Mouse (Mus musculus) embryonic facial prominence, embryonic 11.5 days (tissue): ENCODE results near the gene Sla2. TPM values are rescaled to one million over a fixed set of nuclear protein-coding genes. Genes with fewer than 3 reads are reported as not detected.
A peak's percentile ranks its signal among the peaks of the same experiment; 100 is the strongest.
"Not testable (repeated sequence)": the region's sequence is repeated elsewhere in the genome, so short reads cannot be mapped to it uniquely, and the experiment has no call there.

ENCODE experiments used
- ATAC-seq: fragments of 200-750 bp; cut with Nextera tagmentation; replicated peaks from 2 replicates; pipeline ENCODE4 v1.8.0; 2017; ENCODE audit warnings: low read depth; ENCODE audit not compliant: insufficient number of reproducible peaks, low FRiP score, low TSS enrichment
- DNase-seq: peaks from one replicate; pipeline ENCODE4 v3.0.0-alpha.2; 2015; ENCODE audit warnings: low spot score
- H3K27ac ChIP-seq: fragments of 300-500 bp; sonication (generic); replicated peaks from 2 replicates; pipeline ENCODE4 v1.5.1; 2014; ENCODE audit warnings: mild to moderate bottlenecking, low read depth, low read length, control low read depth
- H3K27me3 ChIP-seq: fragments of 300-500 bp; sonication (generic); 2 replicates; pipeline ENCODE4 v1.6.1; 2014; ENCODE audit warnings: mild to moderate bottlenecking, low read length, moderate library complexity, mixed read lengths; ENCODE audit not compliant: control insufficient read depth, insufficient read depth
- H3K36me3 ChIP-seq: fragments of 300-500 bp; sonication (generic); replicated peaks from 2 replicates; pipeline ENCODE4 v1.6.1; 2014; ENCODE audit warnings: low read depth, mild to moderate bottlenecking, low read length, moderate library complexity, mixed read lengths; ENCODE audit not compliant: control insufficient read depth, insufficient read depth
- H3K4me1 ChIP-seq: fragments of 300-500 bp; sonication (generic); 2 replicates; pipeline ENCODE4 v1.6.1; 2014; ENCODE audit warnings: low read length, mixed read lengths; ENCODE audit not compliant: control insufficient read depth, insufficient read depth
- H3K4me2 ChIP-seq: fragments of 300-500 bp; sonication (generic); 2 replicates; pipeline ENCODE4 v1.6.1; 2014; ENCODE audit warnings: low read depth, mild to moderate bottlenecking, control low read depth, low read length, moderate library complexity
- H3K4me3 ChIP-seq: fragments of 300-500 bp; sonication (generic); 2 replicates; pipeline ENCODE4 v1.5.1; 2014; ENCODE audit warnings: low read depth, low read length, control low read depth
- H3K9ac ChIP-seq: fragments of 300-500 bp; sonication (generic); replicated peaks from 2 replicates; pipeline ENCODE4 v1.6.1; 2014; ENCODE audit warnings: mild to moderate bottlenecking, control low read depth, low read length
- H3K9me3 ChIP-seq: fragments of 300-500 bp; sonication (generic); replicated peaks from 2 replicates; pipeline ENCODE4 v1.6.1; 2016; ENCODE audit warnings: mild to moderate bottlenecking, low read length, inconsistent platforms, mixed read lengths; ENCODE audit not compliant: control insufficient read depth
- WGBS: fragments of 180-500 bp; shearing (Covaris S2); extraction: QIAGEN DNeasy Blood & Tissue Kit; methylation state at CpG from one replicate; pipeline ENCODE4 v1.1.7; 2014; 5-methylcytosine and 5-hydroxymethylcytosine counted together
- polyA plus RNA-seq: library from polyadenylated mRNA; unstranded; fragments of >200 nt; fragmentation: Nextera tagmentation; extraction: Ambion mirVana; gene quantifications from 2 replicates; pipeline ENCODE4 v1.2.1, GENCODE M21; 2014

Gene Sla2
- polyA plus RNA-seq, 1 experiment from 2014 or later: 0.48 TPM

- H3K9ac ChIP-seq, H3K4me3 ChIP-seq, ATAC-seq, H3K4me2 ChIP-seq, DNase-seq, H3K9me3 ChIP-seq, H3K27ac ChIP-seq, H3K4me1 ChIP-seq, H3K27me3 ChIP-seq: not testable (repeated sequence)
- H3K36me3 ChIP-seq: peaks cover 11% of the 10 kb centered on the region
- WGBS: 89% methylated on average over 8 of the region's 13 CpGs
Measured at GRCm38 (mm10) chr2:156853584-156853983, 33.4 kb downstream of the Sla2 start.

- Histone ChIP-seq H3K9me3 (no peaks in the 10 kb centered on the region), H3K9ac (no peak overlapping the region), H3K27ac (no peak overlapping the region), H3K4me1 (no peaks in the 10 kb centered on the region; the same call in 1 of the 2 replicates), H3K4me2 (no peak overlapping the region), H3K36me3 (peaks cover 14% of the 10 kb centered on the region), H3K27me3 (no peaks in the 10 kb centered on the region), H3K4me3 (no peak overlapping the region)
- WGBS: 92% methylated on average over 5 of the region's 5 CpGs
- DNase-seq (no peak), ATAC-seq (no peak)
Measured at GRCm38 (mm10) chr2:156850505-156850904, 36.5 kb downstream of the Sla2 start.

GRCm38 (mm10) chr2:156848526-156849182 is 38.3 kb downstream of the Sla2 start:
- 87% methylated on average over 6 of the region's 6 CpGs for WGBS
- Histone ChIP-seq H3K4me2 (no peak overlapping the region), H3K9ac (no peak overlapping the region), H3K9me3 (no peaks in the 10 kb centered on the region), H3K27ac (no peak overlapping the region), H3K27me3 (no peaks in the 10 kb centered on the region), H3K4me3 (no peak overlapping the region), H3K4me1 (peaks cover 5% of the 10 kb centered on the region), H3K36me3 (peaks cover 14% of the 10 kb centered on the region)
- ATAC-seq (no peak), DNase-seq (no peak)

- H3K27me3 ChIP-seq: no peaks in the 10 kb centered on the region
- no peaks in the 10 kb centered on the region for H3K9me3 ChIP-seq
- no peak overlapping the region for H3K4me3 ChIP-seq
- whole genome bisulfite sequencing: 64% methylated on average over 6 of the region's 6 CpGs
- H3K9ac ChIP-seq: no peak overlapping the region
- peaks cover 14% of the 10 kb centered on the region for H3K36me3 ChIP-seq
- no peak for DNase-seq
- H3K4me2 ChIP-seq: no peak overlapping the region
- peaks cover 5% of the 10 kb centered on the region for H3K4me1 ChIP-seq
- no peak for ATAC-seq
- no peak overlapping the region for H3K27ac ChIP-seq
Measured at GRCm38 (mm10) chr2:156847653-156848052, 39.3 kb downstream of the Sla2 start.

GRCm38 (mm10) chr2:156844715-156845114 is 42.3 kb downstream of the Sla2 start:
- Histone ChIP-seq H3K27ac (peak overlapping the region; percentile 35; the same call in 1 of the 2 replicates), H3K4me1 (peaks cover 7% of the 10 kb centered on the region), H3K27me3 (no peaks in the 10 kb centered on the region), H3K36me3 (peaks cover 3% of the 10 kb centered on the region), H3K4me2 (no peak overlapping the region), H3K4me3 (no peak overlapping the region), H3K9ac (no peak overlapping the region), H3K9me3 (no peaks in the 10 kb centered on the region)
- ATAC-seq: no peak
- WGBS: 26% methylated on average over 10 of the region's 10 CpGs
- peak; percentile 36 for DNase-seq

- H3K4me2 ChIP-seq: no peak overlapping the region
Measured at GRCm38 (mm10) chr2:156843331-156843730, 43.7 kb downstream of the Sla2 start.

GRCm38 (mm10) chr2:156842711-156843110 is 44.3 kb downstream of the Sla2 start:
- peak overlapping the region; percentile 95 for H3K9ac ChIP-seq
- no peak for ATAC-seq
- H3K36me3 ChIP-seq: peaks cover 3% of the 10 kb centered on the region
- no peaks in the 10 kb centered on the region for H3K9me3 ChIP-seq
- peak overlapping the region; percentile 95 for H3K4me3 ChIP-seq
- DNase-seq: peak; percentile 59
- peak overlapping the region; percentile 66; the same call in 1 of the 2 replicates for H3K27ac ChIP-seq
- no peaks in the 10 kb centered on the region for H3K27me3 ChIP-seq
- H3K4me2 ChIP-seq: peak overlapping the region; percentile 96
- H3K4me1 ChIP-seq: peaks cover 7% of the 10 kb centered on the region
- WGBS: 6% methylated on average over 11 of the region's 11 CpGs

More at GRCm38 (mm10) chr2:156843331-156843730, 43.7 kb downstream of the Sla2 start:
- Histone ChIP-seq H3K36me3 (peaks cover 3% of the 10 kb centered on the region), H3K27ac (no peak overlapping the region), H3K9me3 (no peaks in the 10 kb centered on the region), H3K27me3 (no peaks in the 10 kb centered on the region), H3K9ac (no peak overlapping the region), H3K4me1 (peaks cover 7% of the 10 kb centered on the region), H3K4me3 (no peak overlapping the region)
- ATAC-seq (no peak), DNase-seq (no peak)
- WGBS: 69% methylated on average over 10 of the region's 10 CpGs

GRCm38 (mm10) chr2:156841841-156842706 is 44.9 kb downstream of the Sla2 start:
- H3K36me3 ChIP-seq: peaks cover 3% of the 10 kb centered on the region
- H3K4me1 ChIP-seq: peaks cover 7% of the 10 kb centered on the region
- peak; percentile 57 for DNase-seq
- H3K4me2 ChIP-seq: peak overlapping the region; percentile 96
- H3K9me3 ChIP-seq: no peaks in the 10 kb centered on the region
- H3K4me3 ChIP-seq: peak overlapping the region; percentile 95
- peak overlapping the region; percentile 66 for H3K27ac ChIP-seq
- H3K9ac ChIP-seq: peak overlapping the region; percentile 95
- H3K27me3 ChIP-seq: no peaks in the 10 kb centered on the region
- WGBS: 3% methylated on average over 19 of the region's 20 CpGs
- ATAC-seq: no peak
